Mouse (Mus musculus) bone marrow macrophage, adult 2 months (primary cell): ENCODE measurements around the gene Dusp21. TPM values are rescaled to one million over a fixed set of nuclear protein-coding genes. Genes with fewer than 3 reads are reported as not detected.

Experiments used
- H3K27ac ChIP-seq: 2 replicates; pipeline ENCODE4 v1.5.1; 2012; ENCODE audit warnings: low read depth, low read length; ENCODE audit not compliant: insufficient read depth
- H3K4me1 ChIP-seq: 2 replicates; pipeline ENCODE4 v1.6.1; 2012; ENCODE audit warnings: low read length; ENCODE audit not compliant: control insufficient read depth, insufficient read depth
- H3K4me3 ChIP-seq: 2 replicates; pipeline ENCODE4 v1.5.1; 2012; ENCODE audit warnings: mild to moderate bottlenecking, low read length, moderate library complexity; ENCODE audit not compliant: insufficient read depth
- CTCF ChIP-seq: IDR thresholded peaks from 2 replicates; pipeline ENCODE4 v1.5.1; 2012; ENCODE audit warnings: low read depth, mild to moderate bottlenecking, low read length, moderate library complexity
- POLR2A ChIP-seq: IDR thresholded peaks from 2 replicates; pipeline ENCODE4 v1.6.1; 2012; ENCODE audit warnings: mild to moderate bottlenecking, low read depth, low read length, borderline replicate concordance
- polyA plus RNA-seq: library from polyadenylated mRNA; stranded (reverse); fragments of >200 nt; gene quantifications from 2 replicates; pipeline ENCODE4 v1.2.4, GENCODE M21; 2012; ENCODE audit not compliant: missing spikeins, insufficient read depth, insufficient read length

Dusp21 gene
- polyA plus RNA-seq, 1 experiment, result not detected

- Histone ChIP-seq H3K4me1 (0 out of 2 replicates have a peak, but pooled peaks cover 5% of the 10 kb centered on the region), H3K4me3 (no peak overlapping the region), H3K27ac (no peak overlapping the region)
- TF ChIP-seq CTCF (no peak), POLR2A (no peak)
Measured at GRCm38 (mm10) chrX:18174831-18175230, 29.2 kb downstream of the Dusp21 start.

- TF ChIP-seq CTCF, result no peak
- TF ChIP-seq POLR2A, result no peak
- 0 out of 2 replicates have a peak, but pooled peaks cover 5% of the 10 kb centered on the region for H3K4me1 ChIP-seq
- H3K27ac ChIP-seq, result no peak overlapping the region
- H3K4me3 ChIP-seq, result no peak overlapping the region
Measured at GRCm38 (mm10) chrX:18177803-18178202, 32.1 kb downstream of the Dusp21 start.

- Histone ChIP-seq H3K4me1 (0 out of 2 replicates have a peak, but pooled peaks cover 5% of the 10 kb centered on the region), H3K27ac (no peak overlapping the region), H3K4me3 (no peak overlapping the region)
- TF ChIP-seq POLR2A, result no peak
- no peak for TF ChIP-seq CTCF
Measured at GRCm38 (mm10) chrX:18179492-18179891, 33.8 kb downstream of the Dusp21 start.

GRCm38 (mm10) chrX:18187203-18187602 is 41.5 kb downstream of the Dusp21 start:
- Histone ChIP-seq H3K4me3 (no peak overlapping the region), H3K27ac (peak overlapping the region; percentile 72), H3K4me1 (peaks cover 15% of the 10 kb centered on the region; the same call in 1 of the 2 replicates)
- TF ChIP-seq POLR2A (no peak), CTCF (no peak)

GRCm38 (mm10) chrX:18188293-18188692 is 42.6 kb downstream of the Dusp21 start:
- TF ChIP-seq POLR2A (no peak), CTCF (no peak)
- Histone ChIP-seq H3K27ac (peak overlapping the region; percentile 40), H3K4me1 (peaks cover 15% of the 10 kb centered on the region; the same call in 1 of the 2 replicates), H3K4me3 (no peak overlapping the region)

Other genes starting within 250 kb of the Dusp21 start
- 39.9 and 40.8 TPM in 2 replicates for gene Kdm6a, start 16.7 kb downstream of the Dusp21 start, polyA plus RNA-seq